Mouse (Mus musculus): ENCODE results near the gene Gcnt2.

Gcnt2 gene

GRCm38 (mm10) chr13:40859652-40860399, at the start of gene Gcnt2:
Gene Gcnt2, plus strand, starts transcription at chr13:40859754.
- no peak for DNase-seq

- DNase-seq: no peak
Measured at GRCm38 (mm10) chr13:40820617-40821016, 38.9 kb upstream of the Gcnt2 start.

- no peak for DNase-seq
Measured at GRCm38 (mm10) chr13:40821911-40822310, 37.6 kb upstream of the Gcnt2 start.

- no peak for DNase-seq
Measured at GRCm38 (mm10) chr13:40841146-40841787, 18.3 kb upstream of the Gcnt2 start.

GRCm38 (mm10) chr13:40842141-40842540, 17.4 kb upstream of the Gcnt2 start:
- peak in 1 of 2 experiments; percentile 20 for DNase-seq

- peak; percentile 81 to 84 for DNase-seq
Measured at GRCm38 (mm10) chr13:40843418-40844067, 16.0 kb upstream of the Gcnt2 start.

- no peak for DNase-seq
Measured at GRCm38 (mm10) chr13:40844144-40844543, 15.4 kb upstream of the Gcnt2 start.

- no peak for DNase-seq
Measured at GRCm38 (mm10) chr13:40845951-40846350, 13.6 kb upstream of the Gcnt2 start.

GRCm38 (mm10) chr13:40846375-40846774, 13.2 kb upstream of the Gcnt2 start:
- DNase-seq: no peak

GRCm38 (mm10) chr13:40847898-40848297, 11.7 kb upstream of the Gcnt2 start:
- DNase-seq: no peak

GRCm38 (mm10) chr13:40850686-40851085, 8.9 kb upstream of the Gcnt2 start:
- no peak for DNase-seq

- no peak for DNase-seq
Measured at GRCm38 (mm10) chr13:40851281-40851680, 8.3 kb upstream of the Gcnt2 start.

GRCm38 (mm10) chr13:40851961-40852360, 7.6 kb upstream of the Gcnt2 start:
- no peak for DNase-seq

GRCm38 (mm10) chr13:40852791-40853190, 6.8 kb upstream of the Gcnt2 start:
- DNase-seq: no peak

- no peak for DNase-seq
Measured at GRCm38 (mm10) chr13:40853842-40854241, 5.7 kb upstream of the Gcnt2 start.

GRCm38 (mm10) chr13:40854451-40855058, 5.0 kb upstream of the Gcnt2 start:
- DNase-seq: peak in 1 of 2 experiments; percentile 21

- no peak for DNase-seq
Measured at GRCm38 (mm10) chr13:40855266-40855665, 4.3 kb upstream of the Gcnt2 start.

GRCm38 (mm10) chr13:40856786-40857185, 2.8 kb upstream of the Gcnt2 start:
- DNase-seq: no peak

- no peak for DNase-seq
Measured at GRCm38 (mm10) chr13:40857281-40857818, 2.2 kb upstream of the Gcnt2 start.

GRCm38 (mm10) chr13:40859225-40859624, 329 bp upstream of the Gcnt2 start:
- no peak for DNase-seq

GRCm38 (mm10) chr13:40863006-40863405, 3.5 kb downstream of the Gcnt2 start:
- no peak for DNase-seq

GRCm38 (mm10) chr13:40868844-40869587, 9.5 kb downstream of the Gcnt2 start:
- DNase-seq: no peak

Measured in cerebellum, postnatal 10 days (tissue).